In genomic region chr13:101879561-101880081, GRCm38 (mm10) we compare ENCODE assay signal across 14 mouse cellular contexts.
A peak's percentile ranks its signal among the peaks of the same experiment; 100 is the strongest.
DNase-seq lines count a peak whose midpoint lies in the region; TF ChIP-seq lines count a peak whose summit lies in the region.
"Had no signal": no experiment of that assay in that cellular context is flagged by ENCODE, and none has a peak within 500 bp of the region (broad histone marks: within the 10 kb centered on the region; RNA-seq: fewer than 3 reads in every experiment).

No protein-coding gene starts in this region.

- intact Hi-C loops in gastrocnemius, adult 2 months (cut with DNase I), result no loop called here
- intact Hi-C loops in left cerebral cortex, postnatal 14 days (cut with DNase I), result no loop called here

- no peak for TF ChIP-seq CTCF in gastrocnemius, adult 2 months (IDR thresholded peaks at IDR 0.05)
- no peak for TF ChIP-seq CTCF in embryonic fibroblast, embryonic 13.5 days (IDR thresholded peaks at IDR 0.05; ENCODE audit: borderline replicate concordance, insufficient read depth, low read length)

- H3K4me3 ChIP-seq in gastrocnemius, adult 2 months, result no peak overlapping the region
- H3K4me3 ChIP-seq in embryonic fibroblast, embryonic 13.5 days (ENCODE audit: insufficient read depth, low read length), result no peak overlapping the region
- H3K4me3 ChIP-seq: embryonic facial prominence, embryonic 12.5 days; forebrain, embryonic 15.5 days; limb, embryonic 10.5 days; liver, embryonic 15.5 days had no signal

- TF ChIP-seq POLR2A in embryonic fibroblast, embryonic 13.5 days (IDR thresholded peaks at IDR 0.05; ENCODE audit: low read depth, low read length), result no peak

- no peak for DNase-seq in gastrocnemius, adult 2 months
- no peak for DNase-seq in gastrocnemius, postnatal 25 days
- peak; percentile 9 for DNase-seq in ovary, postnatal 36 days (ENCODE audit: low spot score)
- no peak for DNase-seq in ovary, postnatal 14 days (ENCODE audit: low spot score)
- peak; percentile 20 for DNase-seq in skeletal muscle tissue, adult 2 months (ENCODE audit: low read depth, low spot score)
- DNase-seq in left cerebral cortex, postnatal 14 days (ENCODE audit: low spot score in 2 of 2), result no peak
- DNase-seq in frontal cortex, adult 2 months (ENCODE audit: extremely low spot score in 1 of 2, low spot score in 1 of 2), result no peak
- DNase-seq: cerebellum, postnatal 25 days; gastrocnemius, postnatal 14 days had no signal

- peak overlapping the region; percentile 64 for H3K27ac ChIP-seq in gastrocnemius, adult 2 months
- peak overlapping the region; percentile 90 for H3K27ac ChIP-seq in embryonic fibroblast, embryonic 13.5 days (ENCODE audit: insufficient read depth, low read length)
- H3K27ac ChIP-seq: embryonic facial prominence, embryonic 12.5 days; forebrain, embryonic 15.5 days; limb, embryonic 10.5 days; liver, embryonic 15.5 days had no signal

- 0 out of 2 replicates have a peak, but pooled peaks cover 3% of the 10 kb centered on the region for H3K4me1 ChIP-seq in embryonic fibroblast, embryonic 13.5 days (ENCODE audit: control insufficient read depth, insufficient read depth, low read length)
- H3K4me1 ChIP-seq: embryonic facial prominence, embryonic 12.5 days; forebrain, embryonic 15.5 days; limb, embryonic 10.5 days; liver, embryonic 15.5 days had no signal

Comparison
In these comparisons a context has a peak if more than half of its experiments do, and no peak if none do; other contexts are left out.
1. DNase-seq: peak in ovary, postnatal 36 days (single experiment) and skeletal muscle tissue, adult 2 months (single experiment); none in gastrocnemius, adult 2 months (single experiment), gastrocnemius, postnatal 25 days (single experiment), ovary, postnatal 14 days (single experiment), left cerebral cortex, postnatal 14 days (0 of 2) and frontal cortex, adult 2 months (0 of 2).